Mouse (Mus musculus): ENCODE measurements around the gene Map7d1. TPM values are rescaled to one million over a fixed set of nuclear protein-coding genes. Genes with fewer than 3 reads are reported as not detected.

Gene Map7d1
- polyA plus RNA-seq (2016; fragmentation: Nextera tagmentation; extraction: Ambion mirVana) = 83.5 and 85.1 TPM in 2 replicates

GRCm38 (mm10) chr4:126256131-126256791, at the start of gene Map7d1:
Gene Map7d1 (minus strand): TSS chr4:126256343.
- H3K9ac ChIP-seq (replicated peaks) = peak within 1 kb of the TSS; percentile 98
- ATAC-seq (ENCODE audit: insufficient number of reproducible peaks, insufficient read depth, low FRiP score, low TSS enrichment, low read depth) = peak; percentile 68
- WGBS = under 1% methylated on average over 59 of the region's 59 CpGs

GRCm38 (mm10) chr4:126305428-126305827, 49.3 kb upstream of the Map7d1 start:
- Histone ChIP-seq H3K36me3 (no peaks in the 10 kb centered on the region), H3K9ac (replicated peaks) (no peak overlapping the region), H3K27me3 (peaks cover 32% of the 10 kb centered on the region), H3K9me3 (peaks cover 5% of the 10 kb centered on the region; the same call in 1 of the 2 replicates), H3K27ac (no peak overlapping the region), H3K4me1 (replicated peaks) (peaks cover 28% of the 10 kb centered on the region), H3K4me2 (no peak overlapping the region), H3K4me3 (replicated peaks) (no peak overlapping the region)
- 91% methylated on average over 1 of the region's 1 CpGs for WGBS
- no peak for ATAC-seq (ENCODE audit: insufficient number of reproducible peaks, insufficient read depth, low FRiP score, low TSS enrichment, low read depth)

More at GRCm38 (mm10) chr4:126256131-126256791, at the start of gene Map7d1:
- no peaks in the 10 kb centered on the region for H3K27me3 ChIP-seq
- peaks cover 14% of the 10 kb centered on the region; the same call in 1 of the 2 replicates for H3K36me3 ChIP-seq
- peaks cover 76% of the 10 kb centered on the region for H3K4me1 ChIP-seq (replicated peaks)
- H3K4me2 ChIP-seq = peak within 1 kb of the TSS; percentile 96
- peak within 1 kb of the TSS; percentile 95 for H3K27ac ChIP-seq
- peak within 1 kb of the TSS; percentile 100 for H3K4me3 ChIP-seq (replicated peaks)
- no peaks in the 10 kb centered on the region for H3K9me3 ChIP-seq

- Histone ChIP-seq H3K4me3 (replicated peaks) (no peak overlapping the region), H3K27ac (no peak overlapping the region), H3K9me3 (peaks cover 5% of the 10 kb centered on the region; the same call in 1 of the 2 replicates), H3K27me3 (peaks cover 43% of the 10 kb centered on the region), H3K9ac (replicated peaks) (no peak overlapping the region), H3K36me3 (no peaks in the 10 kb centered on the region), H3K4me1 (replicated peaks) (peaks cover 26% of the 10 kb centered on the region), H3K4me2 (no peak overlapping the region)
- no peak for ATAC-seq (ENCODE audit: insufficient number of reproducible peaks, insufficient read depth, low FRiP score, low TSS enrichment, low read depth)
- 52% methylated on average over 4 of the region's 4 CpGs for WGBS
Measured at GRCm38 (mm10) chr4:126303877-126304276, 47.7 kb upstream of the Map7d1 start.

GRCm38 (mm10) chr4:126301584-126302309, 45.6 kb upstream of the Map7d1 start:
- 0 out of 2 replicates have a peak, but pooled peaks have one; percentile 28 for ATAC-seq (ENCODE audit: insufficient number of reproducible peaks, insufficient read depth, low FRiP score, low TSS enrichment, low read depth)

GRCm38 (mm10) chr4:126300916-126301583, 44.9 kb upstream of the Map7d1 start:
- peak; percentile 61; the same call in 1 of the 2 replicates for ATAC-seq (ENCODE audit: insufficient number of reproducible peaks, insufficient read depth, low FRiP score, low TSS enrichment, low read depth)
- H3K27ac ChIP-seq = peak overlapping the region; percentile 75
- H3K9ac ChIP-seq (replicated peaks) = peak overlapping the region; percentile 45
- H3K4me2 ChIP-seq = peak overlapping the region; percentile 89
- H3K4me1 ChIP-seq (replicated peaks) = peaks cover 41% of the 10 kb centered on the region
- peak overlapping the region; percentile 45 for H3K4me3 ChIP-seq (replicated peaks)
- H3K9me3 ChIP-seq = peaks cover 3% of the 10 kb centered on the region; the same call in 1 of the 2 replicates
- peaks cover 65% of the 10 kb centered on the region for H3K27me3 ChIP-seq
- no peaks in the 10 kb centered on the region for H3K36me3 ChIP-seq
- under 1% methylated on average over 50 of the region's 50 CpGs for WGBS

More at GRCm38 (mm10) chr4:126301584-126302309, 45.6 kb upstream of the Map7d1 start:
- Histone ChIP-seq H3K27me3 (peaks cover 61% of the 10 kb centered on the region), H3K27ac (peak overlapping the region; percentile 75), H3K36me3 (no peaks in the 10 kb centered on the region), H3K9me3 (peaks cover 5% of the 10 kb centered on the region; the same call in 1 of the 2 replicates), H3K4me3 (replicated peaks) (peak overlapping the region; percentile 45), H3K9ac (replicated peaks) (peak overlapping the region; percentile 45; the same call in 1 of the 2 replicates), H3K4me2 (peak overlapping the region; percentile 89), H3K4me1 (replicated peaks) (peaks cover 35% of the 10 kb centered on the region)
- WGBS = 4% methylated on average over 27 of the region's 27 CpGs

- under 1% methylated on average over 34 of the region's 34 CpGs for WGBS
- ATAC-seq (ENCODE audit: insufficient number of reproducible peaks, insufficient read depth, low FRiP score, low TSS enrichment, low read depth) = no peak
Measured at GRCm38 (mm10) chr4:126296617-126297101, 40.5 kb upstream of the Map7d1 start.

GRCm38 (mm10) chr4:126295937-126296336, 39.8 kb upstream of the Map7d1 start:
- H3K9me3 ChIP-seq = no peaks in the 10 kb centered on the region
- 38% methylated on average over 4 of the region's 4 CpGs for WGBS
- ATAC-seq (ENCODE audit: insufficient number of reproducible peaks, insufficient read depth, low FRiP score, low TSS enrichment, low read depth) = no peak
- H3K4me1 ChIP-seq (replicated peaks) = peaks cover 33% of the 10 kb centered on the region
- no peak overlapping the region for H3K4me3 ChIP-seq (replicated peaks)
- no peak overlapping the region for H3K9ac ChIP-seq (replicated peaks)
- peak overlapping the region; percentile 77; the same call in 1 of the 2 replicates for H3K27ac ChIP-seq
- H3K4me2 ChIP-seq = peak overlapping the region; percentile 74; the same call in 1 of the 2 replicates
- H3K36me3 ChIP-seq = no peaks in the 10 kb centered on the region
- peaks cover 50% of the 10 kb centered on the region for H3K27me3 ChIP-seq

More at GRCm38 (mm10) chr4:126296617-126297101, 40.5 kb upstream of the Map7d1 start:
- H3K27ac ChIP-seq = peak overlapping the region; percentile 77
- H3K27me3 ChIP-seq = peaks cover 55% of the 10 kb centered on the region
- no peaks in the 10 kb centered on the region for H3K36me3 ChIP-seq
- H3K4me3 ChIP-seq (replicated peaks) = peak overlapping the region; percentile 35
- H3K9me3 ChIP-seq = no peaks in the 10 kb centered on the region
- H3K4me2 ChIP-seq = peak overlapping the region; percentile 74
- H3K9ac ChIP-seq (replicated peaks) = peak overlapping the region; percentile 55
- peaks cover 34% of the 10 kb centered on the region for H3K4me1 ChIP-seq (replicated peaks)

GRCm38 (mm10) chr4:126295152-126295551, 39.0 kb upstream of the Map7d1 start:
- H3K4me3 ChIP-seq (replicated peaks) = no peak overlapping the region
- WGBS = 72% methylated on average over 6 of the region's 6 CpGs
- peaks cover 28% of the 10 kb centered on the region for H3K4me1 ChIP-seq (replicated peaks)
- H3K27me3 ChIP-seq = peaks cover 47% of the 10 kb centered on the region
- no peak overlapping the region for H3K4me2 ChIP-seq
- no peaks in the 10 kb centered on the region for H3K36me3 ChIP-seq
- no peaks in the 10 kb centered on the region for H3K9me3 ChIP-seq
- no peak overlapping the region for H3K9ac ChIP-seq (replicated peaks)
- no peak overlapping the region for H3K27ac ChIP-seq
- no peak for ATAC-seq (ENCODE audit: insufficient number of reproducible peaks, insufficient read depth, low FRiP score, low TSS enrichment, low read depth)

- Histone ChIP-seq H3K9ac (replicated peaks) (no peak overlapping the region; the same call in 1 of the 2 replicates), H3K27me3 (peaks cover 54% of the 10 kb centered on the region), H3K4me3 (replicated peaks) (no peak overlapping the region), H3K4me2 (peak overlapping the region; percentile 30; the same call in 1 of the 2 replicates), H3K36me3 (no peaks in the 10 kb centered on the region), H3K9me3 (no peaks in the 10 kb centered on the region), H3K27ac (peak overlapping the region; percentile 71; the same call in 1 of the 2 replicates), H3K4me1 (replicated peaks) (peaks cover 29% of the 10 kb centered on the region)
- 18% methylated on average over 13 of the region's 13 CpGs for WGBS
- no peak for ATAC-seq (ENCODE audit: insufficient number of reproducible peaks, insufficient read depth, low FRiP score, low TSS enrichment, low read depth)
Measured at GRCm38 (mm10) chr4:126291196-126291595, 35.1 kb upstream of the Map7d1 start.

GRCm38 (mm10) chr4:126290314-126290713, 34.2 kb upstream of the Map7d1 start:
- Histone ChIP-seq H3K4me3 (replicated peaks) (no peak overlapping the region), H3K36me3 (no peaks in the 10 kb centered on the region), H3K4me2 (no peak overlapping the region), H3K4me1 (replicated peaks) (peaks cover 28% of the 10 kb centered on the region), H3K9ac (replicated peaks) (no peak overlapping the region), H3K27ac (no peak overlapping the region), H3K27me3 (peaks cover 60% of the 10 kb centered on the region), H3K9me3 (peaks cover 6% of the 10 kb centered on the region)
- ATAC-seq (ENCODE audit: insufficient number of reproducible peaks, insufficient read depth, low FRiP score, low TSS enrichment, low read depth) = no peak
- WGBS = 85% methylated on average over 8 of the region's 8 CpGs
